In the genomic region with DNA sequence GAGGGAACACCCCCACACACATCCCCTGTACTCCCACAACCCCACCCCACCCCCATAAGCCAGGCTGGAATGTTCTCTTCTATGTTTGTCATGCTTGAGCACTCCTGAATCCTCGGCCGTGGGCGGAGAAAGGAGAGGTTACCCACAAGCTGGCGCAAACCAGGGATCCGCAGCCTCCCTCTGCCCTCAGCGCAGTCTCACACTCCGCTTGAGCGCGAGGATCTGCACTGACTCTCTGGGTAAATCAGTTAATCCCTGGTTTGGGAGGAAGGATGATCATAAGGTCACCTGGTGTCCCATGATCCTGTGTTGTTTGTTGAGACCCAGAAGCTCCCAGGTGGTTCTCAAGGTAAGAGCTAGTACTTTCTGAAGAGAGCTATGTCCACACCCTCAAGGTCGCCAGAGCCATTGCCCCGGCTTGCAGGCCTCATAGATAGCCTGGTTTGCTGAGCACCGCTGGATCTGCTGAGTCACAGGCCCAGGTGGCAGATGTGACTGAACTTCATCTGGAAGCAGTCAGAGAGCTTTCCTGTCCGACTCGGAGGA, we compare ENCODE assay signal across 8 mouse cellular contexts. TPM values are rescaled to one million over a fixed set of nuclear protein-coding genes. Genes with fewer than 3 reads are reported as not detected.
DNase-seq lines count a peak whose midpoint lies in the region; ATAC-seq lines count a peak whose summit lies in the region.

No protein-coding gene starts in this region.

- H3K4me1 ChIP-seq in midbrain, embryonic 10.5 days = peaks cover 11% of the 10 kb centered on the region
- H3K4me1 ChIP-seq in midbrain, embryonic 16.5 days (ENCODE audit: control insufficient read depth, insufficient read depth, low read length) = no peaks in the 10 kb centered on the region
- 0 out of 2 replicates have a peak, but pooled peaks cover 5% of the 10 kb centered on the region for H3K4me1 ChIP-seq in lung, embryonic 16.5 days (replicated peaks; ENCODE audit: control insufficient read depth, insufficient read depth, low read length)
- H3K4me1 ChIP-seq in forebrain, embryonic 12.5 days = no peaks in the 10 kb centered on the region

- no peak overlapping the region for H3K4me3 ChIP-seq in midbrain, embryonic 10.5 days
- no peak overlapping the region for H3K4me3 ChIP-seq in midbrain, embryonic 16.5 days (ENCODE audit: low read depth, low read length)
- no peak overlapping the region for H3K4me3 ChIP-seq in lung, embryonic 16.5 days (ENCODE audit: low read length)
- no peak overlapping the region for H3K4me3 ChIP-seq in forebrain, embryonic 12.5 days (replicated peaks)

- ATAC-seq in midbrain, embryonic 16.5 days = no peak
- ATAC-seq in lung, embryonic 16.5 days (ENCODE audit: low read depth) = peak; percentile 84
- no peak for ATAC-seq in forebrain, embryonic 12.5 days (ENCODE audit: low FRiP score)

- intact Hi-C loops in gastrocnemius, postnatal 14 days (cut with DNase I; ENCODE audit: low total_unique reads) = no loop called here

- 44% methylated on average over 14 of the region's 14 CpGs for WGBS in midbrain, embryonic 10.5 days
- WGBS in midbrain, embryonic 16.5 days = 34% methylated on average over 14 of the region's 14 CpGs
- WGBS in lung, embryonic 16.5 days = 35% methylated on average over 14 of the region's 14 CpGs
- WGBS in forebrain, embryonic 12.5 days = 51% methylated on average over 14 of the region's 14 CpGs

- no peaks in the 10 kb centered on the region for H3K36me3 ChIP-seq in midbrain, embryonic 10.5 days
- no peaks in the 10 kb centered on the region for H3K36me3 ChIP-seq in midbrain, embryonic 16.5 days (ENCODE audit: control insufficient read depth, insufficient read depth, low read length)
- no peaks in the 10 kb centered on the region for H3K36me3 ChIP-seq in lung, embryonic 16.5 days (ENCODE audit: control insufficient read depth, insufficient read depth, low read length)
- H3K36me3 ChIP-seq in forebrain, embryonic 12.5 days (replicated peaks) = no peaks in the 10 kb centered on the region

- no peak overlapping the region for H3K9ac ChIP-seq in midbrain, embryonic 16.5 days (ENCODE audit: low read depth, low read length)
- H3K9ac ChIP-seq in lung, embryonic 16.5 days (ENCODE audit: low read length) = peak overlapping the region; percentile 37
- H3K9ac ChIP-seq in forebrain, embryonic 12.5 days = no peak overlapping the region

- H3K4me2 ChIP-seq in midbrain, embryonic 16.5 days (ENCODE audit: low read length) = no peak overlapping the region
- peak overlapping the region; percentile 13; the same call in 1 of the 2 replicates for H3K4me2 ChIP-seq in lung, embryonic 16.5 days (ENCODE audit: low read depth, low read length)
- no peak overlapping the region for H3K4me2 ChIP-seq in forebrain, embryonic 12.5 days

- H3K27ac ChIP-seq in midbrain, embryonic 10.5 days (replicated peaks) = peak overlapping the region; percentile 34
- H3K27ac ChIP-seq in midbrain, embryonic 16.5 days (ENCODE audit: low read length) = no peak overlapping the region
- H3K27ac ChIP-seq in lung, embryonic 16.5 days (ENCODE audit: low read length) = peak overlapping the region; percentile 88
- no peak overlapping the region for H3K27ac ChIP-seq in forebrain, embryonic 12.5 days

- no peaks in the 10 kb centered on the region for H3K27me3 ChIP-seq in midbrain, embryonic 10.5 days (ENCODE audit: low read depth, poor library complexity, severe bottlenecking)
- H3K27me3 ChIP-seq in midbrain, embryonic 16.5 days (ENCODE audit: control insufficient read depth, insufficient read depth, low read depth, low read length) = no peaks in the 10 kb centered on the region
- no peaks in the 10 kb centered on the region for H3K27me3 ChIP-seq in lung, embryonic 16.5 days (ENCODE audit: control insufficient read depth, insufficient read depth, low read depth, low read length)
- H3K27me3 ChIP-seq in forebrain, embryonic 12.5 days = no peaks in the 10 kb centered on the region

- H3K9me3 ChIP-seq in midbrain, embryonic 10.5 days (replicated peaks) = no peaks in the 10 kb centered on the region
- H3K9me3 ChIP-seq in midbrain, embryonic 16.5 days (replicated peaks; ENCODE audit: control insufficient read depth, low read length, poor library complexity, severe bottlenecking) = no peaks in the 10 kb centered on the region
- H3K9me3 ChIP-seq in lung, embryonic 16.5 days (ENCODE audit: control insufficient read depth, low read length) = no peaks in the 10 kb centered on the region
- no peaks in the 10 kb centered on the region for H3K9me3 ChIP-seq in forebrain, embryonic 12.5 days

- DNase-seq in midbrain, embryonic 10.5 days (ENCODE audit: low spot score) = peak; percentile 28
- DNase-seq in ZHBTc4 (ENCODE audit: low read depth, low spot score) = peak; percentile 67
- DNase-seq in kidney, adult 8-10 months = peak; percentile 89 to 91
- DNase-seq in adrenal gland, adult 8-10 months = no peak
- DNase-seq in gastrocnemius, postnatal 14 days = no peak

RNA-seq across cellular contexts. Expression of a gene that starts 15.0 kb away (rescaled TPM):
- polyA plus RNA-seq in midbrain, embryonic 10.5 days (2016; fragmentation: Nextera tagmentation; extraction: Ambion mirVana) = 4.1 and 4.2 TPM in 2 replicates
- 10.8 and 12.4 TPM in 2 replicates for polyA plus RNA-seq in midbrain, embryonic 16.5 days (2015; fragmentation: Nextera tagmentation; extraction: Ambion mirVana)
- polyA plus RNA-seq in lung, embryonic 16.5 days (2015; fragmentation: Nextera tagmentation; extraction: Ambion mirVana) = 341 and 430 TPM in 2 replicates
- total RNA-seq in adrenal gland, adult 8-10 months (2022) = 10 to 100 TPM; 43.1 to 69.2 (median 57.5) TPM
- 5.5 and 5.9 TPM in 2 replicates for polyA plus RNA-seq in forebrain, embryonic 12.5 days (2016; fragmentation: Nextera tagmentation; extraction: Ambion mirVana)
- total RNA-seq in gastrocnemius, postnatal 14 days (2021) = 1 to 10 TPM; 8.9 to 9.5 TPM

RNA-seq across cellular contexts. Expression of a gene that starts 31.1 kb away (rescaled TPM):
- polyA plus RNA-seq in midbrain, embryonic 10.5 days (2016; fragmentation: Nextera tagmentation; extraction: Ambion mirVana) = 349 and 357 TPM in 2 replicates
- polyA plus RNA-seq in midbrain, embryonic 16.5 days (2015; fragmentation: Nextera tagmentation; extraction: Ambion mirVana) = 322 and 353 TPM in 2 replicates
- 306 and 339 TPM in 2 replicates for polyA plus RNA-seq in lung, embryonic 16.5 days (2015; fragmentation: Nextera tagmentation; extraction: Ambion mirVana)
- total RNA-seq in adrenal gland, adult 8-10 months (2022) = 100 to 1,000 TPM; 313 to 362 (median 341) TPM
- polyA plus RNA-seq in forebrain, embryonic 12.5 days (2016; fragmentation: Nextera tagmentation; extraction: Ambion mirVana) = 295 and 311 TPM in 2 replicates
- 100 to 1,000 TPM; 202 to 211 TPM for total RNA-seq in gastrocnemius, postnatal 14 days (2021)

RNA-seq across cellular contexts. Expression of a gene that starts 36.0 kb away (rescaled TPM):
- polyA plus RNA-seq in midbrain, embryonic 10.5 days (2016; fragmentation: Nextera tagmentation; extraction: Ambion mirVana) = 4.9 and 5.1 TPM in 2 replicates
- 6.2 and 7.5 TPM in 2 replicates for polyA plus RNA-seq in midbrain, embryonic 16.5 days (2015; fragmentation: Nextera tagmentation; extraction: Ambion mirVana)
- 8.9 and 10.0 TPM in 2 replicates for polyA plus RNA-seq in lung, embryonic 16.5 days (2015; fragmentation: Nextera tagmentation; extraction: Ambion mirVana)
- 10 to 100 TPM; 27.2 to 56.5 (median 40.3) TPM for total RNA-seq in adrenal gland, adult 8-10 months (2022)
- polyA plus RNA-seq in forebrain, embryonic 12.5 days (2016; fragmentation: Nextera tagmentation; extraction: Ambion mirVana) = 8.6 and 9.2 TPM in 2 replicates
- total RNA-seq in gastrocnemius, postnatal 14 days (2021) = 1 to 10 TPM; 5.8 to 7.2 TPM

RNA-seq across cellular contexts. Expression of a gene that starts 56.6 kb away (rescaled TPM):
- polyA plus RNA-seq in midbrain, embryonic 10.5 days (2016; fragmentation: Nextera tagmentation; extraction: Ambion mirVana) = 21.4 and 24.9 TPM in 2 replicates
- 21.1 and 22.4 TPM in 2 replicates for polyA plus RNA-seq in midbrain, embryonic 16.5 days (2015; fragmentation: Nextera tagmentation; extraction: Ambion mirVana)
- polyA plus RNA-seq in lung, embryonic 16.5 days (2015; fragmentation: Nextera tagmentation; extraction: Ambion mirVana) = 25.1 and 25.7 TPM in 2 replicates
- total RNA-seq in adrenal gland, adult 8-10 months (2022) = 10 to 100 TPM; 59.3 to 87.5 (median 74.9) TPM
- 17.2 and 25.5 TPM in 2 replicates for polyA plus RNA-seq in forebrain, embryonic 12.5 days (2016; fragmentation: Nextera tagmentation; extraction: Ambion mirVana)
- total RNA-seq in gastrocnemius, postnatal 14 days (2021) = 10 to 100 TPM; 23.5 to 24.1 TPM

Comparison
In these comparisons a context has a peak if more than half of its experiments do, and no peak if none do; other contexts are left out.
1. H3K27ac ChIP-seq: peak in midbrain, embryonic 10.5 days (single experiment) and lung, embryonic 16.5 days (single experiment); none in midbrain, embryonic 16.5 days (single experiment) and forebrain, embryonic 12.5 days (single experiment).
2. DNase-seq: peak in midbrain, embryonic 10.5 days (single experiment), ZHBTc4 (single experiment) and kidney, adult 8-10 months (2 of 2); none in adrenal gland, adult 8-10 months (single experiment) and gastrocnemius, postnatal 14 days (single experiment).
3. RNA of a gene that starts 15.0 kb away (polyA plus RNA-seq): 341 to 430 TPM in lung, embryonic 16.5 days; 10.8 to 12.4 TPM in midbrain, embryonic 16.5 days, 5.5 to 5.9 TPM in forebrain, embryonic 12.5 days and 4.1 to 4.2 TPM in midbrain, embryonic 10.5 days; every median in the first group is over 10 times any median in the second.